Mouse (Mus musculus) megakaryocyte, embryonic 14.5 days (primary cell): ENCODE measurements at regions not wholly inside any gene's neighbourhood (a gene's known extent, or its start where the extent isn't known, plus 50 kb on each side); places are given as distances from the start of the nearest gene placed in this dataset.

ENCODE experiments used
- H3K27me3 ChIP-seq: replicated peaks from 2 replicates; pipeline ENCODE3; 2012; ENCODE audit warnings: inconsistent platforms
- H3K36me3 ChIP-seq: replicated peaks from 2 replicates; pipeline ENCODE3; 2012; ENCODE audit warnings: low read length, inconsistent platforms, mixed read lengths
- H3K4me1 ChIP-seq: 2 replicates; pipeline ENCODE4 v1.6.1; 2012; ENCODE audit warnings: inconsistent platforms
- H3K4me3 ChIP-seq: replicated peaks from 2 replicates; pipeline ENCODE3; 2012; ENCODE audit warnings: moderate library complexity, mild to moderate bottlenecking, inconsistent platforms
- H3K9me3 ChIP-seq: 2 replicates; pipeline ENCODE4 v1.6.1; 2012; ENCODE audit warnings: inconsistent platforms
- FLI1 ChIP-seq: IDR thresholded peaks from 2 replicates; pipeline ENCODE4 v1.6.1; 2012; ENCODE audit warnings: low read length, inconsistent platforms, mixed read lengths
- GATA1 ChIP-seq: IDR thresholded peaks from 3 replicates; pipeline ENCODE4 v1.6.1; 2012; ENCODE audit warnings: mixed read lengths, low read length, inconsistent platforms, borderline replicate concordance

DNA sequence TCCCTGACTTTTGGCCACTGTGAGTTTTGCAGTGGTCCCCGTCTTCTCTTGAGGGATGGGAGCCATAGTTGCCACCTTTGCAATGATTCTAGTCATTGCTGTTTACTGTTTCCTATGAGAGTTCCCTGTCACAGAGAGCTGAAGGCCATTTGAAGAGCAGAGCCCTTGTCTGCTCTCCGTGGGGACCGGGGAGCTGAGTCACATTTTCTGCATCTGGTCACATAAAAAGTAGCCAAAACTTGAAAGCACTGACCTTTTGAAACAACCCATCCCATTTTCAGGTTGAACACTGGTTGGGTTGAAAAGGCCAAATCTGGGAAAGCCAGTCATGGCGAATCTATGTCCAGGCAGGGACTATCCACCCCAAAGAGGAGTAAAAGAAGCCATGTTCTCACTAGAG lies 387.9 kb upstream of the Mki67 start:
- Histone ChIP-seq H3K27me3 (no peaks in the 10 kb centered on the region), H3K4me1 (no peaks in the 10 kb centered on the region), H3K4me3 (no peak overlapping the region), H3K36me3 (no peaks in the 10 kb centered on the region), H3K9me3 (no peaks in the 10 kb centered on the region)
- TF ChIP-seq FLI1 (no peak), GATA1 (no peak)

DNA sequence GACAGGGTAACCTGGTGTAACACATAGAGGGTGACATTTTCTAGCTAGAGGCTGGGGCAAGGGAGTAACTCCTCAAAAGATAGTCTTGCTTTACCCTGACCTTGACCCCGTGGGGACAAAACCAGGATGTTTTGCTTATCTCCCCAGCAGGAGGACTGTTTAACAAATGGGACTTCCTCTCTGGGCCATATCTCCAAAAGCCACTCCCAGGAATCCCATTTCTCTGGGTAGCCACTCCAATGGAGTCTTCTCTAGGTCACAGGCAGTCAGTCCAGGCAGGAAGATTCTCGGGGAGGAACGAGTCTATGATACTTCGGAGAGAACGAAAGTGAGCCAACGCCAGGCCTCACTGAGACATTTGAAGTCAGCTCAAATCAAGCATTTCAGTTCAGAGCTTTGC lies 396.0 kb upstream of the Mki67 start:
- Histone ChIP-seq H3K36me3 (no peaks in the 10 kb centered on the region), H3K4me3 (no peak overlapping the region), H3K9me3 (no peaks in the 10 kb centered on the region), H3K27me3 (no peaks in the 10 kb centered on the region), H3K4me1 (no peaks in the 10 kb centered on the region)
- no peak for TF ChIP-seq GATA1
- no peak for TF ChIP-seq FLI1

DNA sequence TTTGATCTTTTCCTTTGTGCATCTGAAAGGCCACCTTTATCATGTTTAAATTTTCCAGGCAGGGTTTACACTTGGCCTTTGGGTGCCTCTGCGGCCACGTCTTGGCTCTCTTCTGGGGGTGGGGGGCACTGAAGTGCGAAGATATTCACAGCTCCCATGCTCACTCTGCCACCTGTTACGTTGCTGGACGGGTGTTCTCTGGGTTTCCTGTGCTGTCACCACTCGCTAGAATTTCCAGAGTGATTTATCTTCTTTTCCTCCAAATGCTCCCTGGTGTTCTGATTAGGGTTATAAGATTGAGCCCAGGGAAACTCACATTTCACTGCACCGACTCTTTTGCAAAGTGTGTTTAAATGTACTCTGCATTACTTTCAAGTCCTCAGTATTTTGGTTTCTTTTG lies 404.8 kb upstream of the Mki67 start:
- Histone ChIP-seq H3K36me3 (no peaks in the 10 kb centered on the region), H3K27me3 (no peaks in the 10 kb centered on the region), H3K4me1 (no peaks in the 10 kb centered on the region), H3K4me3 (no peak overlapping the region), H3K9me3 (no peaks in the 10 kb centered on the region)
- TF ChIP-seq GATA1: no peak
- TF ChIP-seq FLI1: no peak

DNA sequence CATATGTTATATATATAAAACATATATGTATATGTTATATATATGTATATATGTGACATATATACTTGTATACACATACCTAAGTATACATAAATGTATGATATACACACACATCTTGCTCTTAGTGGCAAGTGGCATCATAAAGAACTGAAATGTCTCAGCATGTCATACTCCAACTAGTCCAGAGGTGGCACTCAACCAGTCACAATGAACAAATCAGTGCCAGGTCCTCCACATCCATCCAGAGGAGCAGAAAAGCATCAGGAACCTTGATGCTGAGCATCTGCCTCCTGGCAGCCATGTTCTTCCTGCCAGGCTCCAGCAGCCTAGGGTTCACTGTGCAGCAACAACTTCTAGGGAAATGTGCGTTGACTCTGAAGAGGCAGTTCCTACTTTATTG lies 405.2 kb upstream of the Mki67 start:
- H3K27me3 ChIP-seq: no peaks in the 10 kb centered on the region

DNA sequence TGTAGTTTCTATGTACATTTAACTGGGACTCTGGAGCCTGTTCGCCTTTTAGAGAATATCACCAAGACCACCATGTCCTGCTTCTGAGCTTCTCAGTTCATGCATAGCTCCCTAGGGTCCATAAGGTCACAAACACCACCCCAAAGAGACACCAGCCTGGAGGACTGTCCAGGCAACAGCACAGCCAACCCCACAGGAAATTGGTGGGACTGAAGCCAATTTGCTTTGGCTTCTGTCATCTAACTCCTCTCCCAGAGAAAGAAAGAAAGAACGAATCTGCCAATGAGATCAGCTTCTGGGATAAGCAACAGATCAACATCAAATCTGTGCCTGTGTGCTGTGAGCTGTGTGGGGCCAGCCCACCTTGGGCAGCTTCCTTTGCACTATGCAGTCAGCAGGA lies 408.6 kb upstream of the Mki67 start:
- H3K9me3 ChIP-seq: no peaks in the 10 kb centered on the region
- no peaks in the 10 kb centered on the region for H3K4me1 ChIP-seq
- no peaks in the 10 kb centered on the region for H3K36me3 ChIP-seq
- TF ChIP-seq GATA1: no peak
- no peak for TF ChIP-seq FLI1
- no peak overlapping the region for H3K4me3 ChIP-seq
- H3K27me3 ChIP-seq: no peaks in the 10 kb centered on the region

More for the DNA sequence above, 405.2 kb upstream of the Mki67 start:
- H3K4me3 ChIP-seq: no peak overlapping the region
- TF ChIP-seq FLI1 (no peak), GATA1 (no peak)
- H3K4me1 ChIP-seq: no peaks in the 10 kb centered on the region
- no peaks in the 10 kb centered on the region for H3K36me3 ChIP-seq
- H3K9me3 ChIP-seq: no peaks in the 10 kb centered on the region

DNA sequence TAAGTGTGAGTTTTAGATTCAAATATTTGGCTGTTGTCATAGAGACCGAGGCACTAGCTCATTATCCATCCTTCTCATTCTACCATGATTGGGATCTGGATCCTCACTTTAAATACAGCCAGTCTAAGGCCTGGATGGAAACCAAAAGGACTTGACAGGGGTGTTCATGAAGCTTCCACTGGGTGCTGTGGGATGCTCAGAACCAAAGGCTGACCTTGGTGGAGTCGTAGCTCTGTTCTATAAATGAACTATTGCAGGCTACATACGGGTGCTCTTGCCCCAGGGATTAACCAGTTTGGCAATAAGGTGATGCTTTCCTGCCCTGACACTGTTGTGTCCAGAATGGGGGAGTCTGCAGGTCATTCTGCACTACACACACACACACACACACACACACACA lies 410.2 kb upstream of the Mki67 start:
- Histone ChIP-seq H3K4me3 (no peak overlapping the region), H3K27me3 (no peaks in the 10 kb centered on the region), H3K4me1 (no peaks in the 10 kb centered on the region), H3K9me3 (no peaks in the 10 kb centered on the region), H3K36me3 (no peaks in the 10 kb centered on the region)
- no peak for TF ChIP-seq GATA1
- TF ChIP-seq FLI1: no peak

DNA sequence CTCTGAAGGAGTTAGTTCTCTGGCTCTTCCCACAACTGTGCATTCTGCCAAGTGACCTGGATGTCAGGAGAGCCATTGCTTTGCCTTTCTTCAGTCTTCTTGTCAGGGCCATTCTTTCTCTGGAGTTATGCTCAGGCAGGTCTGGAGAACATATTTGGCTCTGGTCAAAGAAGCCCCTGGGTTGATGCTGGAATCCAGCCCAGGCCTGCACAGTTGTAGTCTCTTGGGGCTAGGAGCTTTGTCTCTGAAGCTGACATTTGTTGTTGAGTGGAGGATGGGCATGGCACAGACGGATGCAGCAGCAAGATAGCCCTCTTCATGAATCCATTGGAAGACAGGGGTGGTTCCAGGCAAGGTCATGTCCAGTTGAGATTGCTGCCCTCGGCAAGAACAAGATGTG lies 411.4 kb upstream of the Mki67 start:
- H3K9me3 ChIP-seq: no peaks in the 10 kb centered on the region
- H3K36me3 ChIP-seq: no peaks in the 10 kb centered on the region
- no peaks in the 10 kb centered on the region for H3K27me3 ChIP-seq
- H3K4me1 ChIP-seq: no peaks in the 10 kb centered on the region
- H3K4me3 ChIP-seq: no peak overlapping the region
- TF ChIP-seq FLI1 (no peak), GATA1 (no peak)

DNA sequence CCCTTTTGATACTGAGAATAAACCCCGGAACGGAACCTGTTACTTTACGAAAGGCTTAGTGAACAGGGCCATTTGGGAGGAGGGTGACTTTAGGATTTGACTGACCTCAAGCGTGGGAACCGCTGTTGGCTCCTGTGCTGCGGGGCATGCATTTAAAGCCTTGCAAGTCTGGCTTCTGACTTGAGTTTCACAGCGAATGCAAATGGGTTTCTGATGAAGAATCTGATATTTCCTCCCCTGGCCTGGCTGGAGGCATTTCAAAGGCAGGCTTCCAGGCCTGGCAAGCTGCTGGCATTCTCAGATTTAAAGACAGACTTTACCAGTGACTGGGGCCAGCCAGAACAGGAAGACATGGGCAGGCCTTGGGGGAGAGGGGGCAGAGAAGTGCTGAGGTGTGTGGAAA lies 413.6 kb upstream of the Mki67 start:
- H3K9me3 ChIP-seq: no peaks in the 10 kb centered on the region
- H3K27me3 ChIP-seq: no peaks in the 10 kb centered on the region
- H3K36me3 ChIP-seq: no peaks in the 10 kb centered on the region
- TF ChIP-seq GATA1 (no peak), FLI1 (no peak)
- H3K4me3 ChIP-seq: no peak overlapping the region
- H3K4me1 ChIP-seq: no peaks in the 10 kb centered on the region

DNA sequence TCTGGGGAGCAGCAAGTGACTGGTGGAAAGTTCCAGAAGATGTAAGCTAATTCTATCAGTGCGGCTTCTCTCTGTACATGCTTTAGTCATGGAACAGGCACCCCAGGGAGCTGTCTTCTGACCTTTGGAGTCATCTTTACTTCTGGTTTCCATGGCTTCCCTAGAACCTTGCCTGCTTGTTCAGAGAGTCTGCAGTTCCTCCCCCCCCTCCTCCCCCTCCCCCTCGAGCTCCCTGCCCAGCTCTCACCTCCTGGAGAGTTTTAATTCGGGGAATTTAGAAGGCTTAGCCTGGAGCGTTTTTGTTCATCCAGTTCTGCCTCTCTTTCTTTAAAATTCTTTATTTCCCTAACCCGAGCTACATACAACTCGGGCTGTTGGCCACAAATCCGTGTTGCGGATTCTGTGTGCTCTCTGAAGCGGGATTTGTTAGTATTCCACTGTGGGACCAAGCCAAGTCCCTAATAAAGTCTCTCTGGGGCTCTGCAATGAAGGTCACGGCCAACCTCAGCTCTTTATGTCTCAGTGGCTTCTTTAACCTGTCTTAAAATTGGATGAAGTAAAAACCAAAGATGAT lies 414.6 kb upstream of the Mki67 start:
- Histone ChIP-seq H3K9me3 (no peaks in the 10 kb centered on the region), H3K4me3 (no peak overlapping the region), H3K36me3 (no peaks in the 10 kb centered on the region), H3K27me3 (no peaks in the 10 kb centered on the region), H3K4me1 (no peaks in the 10 kb centered on the region)
- TF ChIP-seq FLI1 (no peak), GATA1 (no peak)

DNA sequence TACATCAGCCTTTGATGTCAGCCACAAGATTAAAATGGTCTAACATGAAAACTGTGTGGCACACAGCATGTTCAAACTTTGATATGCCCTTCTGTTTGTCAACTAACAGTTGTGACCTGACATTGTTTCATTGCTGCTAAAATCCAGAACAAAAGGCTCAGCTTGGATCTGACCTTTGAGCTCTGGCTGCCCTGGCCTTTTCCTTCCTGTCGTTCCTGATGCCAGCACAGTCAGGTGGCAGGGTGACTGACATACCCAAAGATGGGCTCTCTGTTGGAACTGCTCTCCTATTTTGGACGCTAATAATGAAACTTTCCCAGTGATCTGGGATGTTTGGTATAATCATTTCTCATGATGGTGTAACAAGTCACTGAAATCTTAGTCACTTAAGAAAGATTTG lies 416.8 kb upstream of the Mki67 start:
- H3K4me3 ChIP-seq: no peak overlapping the region
- H3K36me3 ChIP-seq: no peaks in the 10 kb centered on the region
- no peaks in the 10 kb centered on the region for H3K4me1 ChIP-seq
- TF ChIP-seq FLI1 (no peak), GATA1 (no peak)
- no peaks in the 10 kb centered on the region for H3K9me3 ChIP-seq
- H3K27me3 ChIP-seq: no peaks in the 10 kb centered on the region

DNA sequence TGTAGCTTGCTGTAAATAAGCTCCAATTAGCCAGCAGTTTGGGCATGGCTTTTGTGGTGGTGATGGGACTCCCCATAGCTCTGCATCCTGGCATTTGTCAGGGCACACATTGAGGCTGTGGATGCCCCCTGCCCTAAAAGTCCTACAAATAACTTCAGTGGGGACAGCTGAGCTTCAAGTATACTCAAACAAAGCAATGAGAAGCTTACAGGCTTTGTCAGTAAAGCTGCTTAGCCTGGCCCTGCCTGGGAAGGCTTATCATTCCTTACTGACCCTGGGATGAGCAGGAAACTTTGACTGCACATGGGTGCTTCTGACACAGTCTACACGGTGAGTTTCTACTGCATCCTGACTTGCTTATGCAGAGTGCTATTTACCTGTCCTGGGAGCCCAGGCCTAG lies 420.5 kb upstream of the Mki67 start:
- no peaks in the 10 kb centered on the region for H3K4me1 ChIP-seq
- no peak overlapping the region for H3K4me3 ChIP-seq
- H3K9me3 ChIP-seq: no peaks in the 10 kb centered on the region
- TF ChIP-seq FLI1 (no peak), GATA1 (no peak)
- no peaks in the 10 kb centered on the region for H3K36me3 ChIP-seq
- H3K27me3 ChIP-seq: no peaks in the 10 kb centered on the region

DNA sequence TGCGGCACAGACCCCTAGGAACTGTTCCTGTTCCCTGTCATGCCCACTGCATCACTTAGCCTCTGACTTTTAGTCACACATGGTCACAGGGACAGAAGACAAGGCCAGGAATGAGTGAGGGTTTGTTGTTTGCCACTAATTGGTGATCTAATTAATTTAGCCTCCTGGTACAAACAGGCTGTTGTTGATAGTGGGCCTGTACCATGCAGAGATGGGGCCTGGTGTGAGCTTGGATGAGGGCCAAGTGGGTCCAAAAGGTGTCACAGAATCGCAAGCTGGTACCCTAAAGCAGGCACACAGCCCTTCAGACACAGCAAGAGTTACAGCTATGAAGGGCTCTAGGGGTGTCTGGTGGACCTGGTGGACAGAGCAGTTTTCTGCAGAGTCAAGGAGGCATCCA lies 421.2 kb upstream of the Mki67 start:
- Histone ChIP-seq H3K36me3 (no peaks in the 10 kb centered on the region), H3K4me3 (no peak overlapping the region), H3K4me1 (no peaks in the 10 kb centered on the region), H3K9me3 (no peaks in the 10 kb centered on the region), H3K27me3 (no peaks in the 10 kb centered on the region)
- TF ChIP-seq FLI1 (no peak), GATA1 (no peak)
